Mouse (Mus musculus) spleen, adult 18-20 months (tissue): ENCODE data around the gene Tmem88b.
"Not testable (repeated sequence)": the region's sequence is repeated elsewhere in the genome, so short reads cannot be mapped to it uniquely, and the experiment has no call there.

Source experiments
- DNase-seq, 2 experiments: peaks; one replicate each; pipeline ENCODE4 v3.0.0; 2022; ENCODE audit warnings: mixed read lengths in 2 of 2

Gene Tmem88b

DNA sequence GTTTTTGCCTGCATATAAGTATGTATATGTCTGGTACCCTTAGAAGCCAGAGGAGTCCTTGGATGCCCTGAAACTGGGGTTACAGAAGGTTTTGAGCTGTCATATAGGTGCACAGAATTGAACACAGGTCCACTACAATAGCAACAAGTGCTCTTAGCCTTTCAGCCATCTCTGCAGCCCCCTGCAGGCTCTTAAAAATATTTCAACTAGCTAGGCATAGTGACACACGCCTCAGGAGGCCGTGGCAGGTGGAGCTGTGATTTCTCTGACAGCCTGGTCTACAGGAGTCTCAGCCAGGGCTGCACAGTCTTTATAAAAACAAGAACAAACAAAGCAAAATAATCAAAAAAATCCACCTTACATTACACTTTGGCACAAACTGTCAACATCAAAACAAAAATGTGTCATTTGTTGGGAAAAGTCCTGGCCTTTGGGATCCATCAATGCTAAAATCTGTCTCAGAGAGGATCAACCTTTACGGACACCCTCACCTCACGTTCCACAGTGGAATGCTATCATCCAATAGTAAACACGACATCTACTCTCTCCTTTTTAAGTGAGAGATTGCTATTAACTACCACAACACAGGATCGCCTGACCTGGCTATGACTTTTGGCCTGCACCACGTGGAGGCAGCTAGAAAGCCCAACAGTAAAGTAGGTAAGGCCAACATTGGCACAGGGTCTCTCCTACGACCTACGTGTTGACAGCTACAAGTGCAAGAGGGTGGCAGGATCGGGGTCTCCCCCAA, 25.6 kb downstream of the Tmem88b start:
- DNase-seq = no peak

DNA sequence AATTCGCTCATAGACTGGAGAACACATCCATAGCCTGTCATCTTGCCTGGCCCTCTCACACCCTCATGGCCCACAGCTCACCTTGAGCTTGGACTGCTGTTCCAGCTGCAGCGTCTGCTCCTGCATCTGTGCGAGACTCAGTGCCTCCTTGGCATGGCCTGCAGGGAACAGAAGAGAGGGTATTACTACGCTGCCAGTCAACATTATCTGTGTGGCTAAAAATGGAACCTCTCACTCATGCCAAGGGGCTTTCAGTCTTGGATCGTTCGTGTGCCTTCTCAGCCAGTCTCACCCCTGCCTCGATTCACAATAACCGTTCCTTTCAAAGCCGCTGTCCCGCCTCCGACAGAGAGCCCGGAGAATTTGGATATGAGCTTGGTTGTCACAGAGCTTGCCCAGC, 28.7 kb downstream of the Tmem88b start:
- no peak for DNase-seq

DNA sequence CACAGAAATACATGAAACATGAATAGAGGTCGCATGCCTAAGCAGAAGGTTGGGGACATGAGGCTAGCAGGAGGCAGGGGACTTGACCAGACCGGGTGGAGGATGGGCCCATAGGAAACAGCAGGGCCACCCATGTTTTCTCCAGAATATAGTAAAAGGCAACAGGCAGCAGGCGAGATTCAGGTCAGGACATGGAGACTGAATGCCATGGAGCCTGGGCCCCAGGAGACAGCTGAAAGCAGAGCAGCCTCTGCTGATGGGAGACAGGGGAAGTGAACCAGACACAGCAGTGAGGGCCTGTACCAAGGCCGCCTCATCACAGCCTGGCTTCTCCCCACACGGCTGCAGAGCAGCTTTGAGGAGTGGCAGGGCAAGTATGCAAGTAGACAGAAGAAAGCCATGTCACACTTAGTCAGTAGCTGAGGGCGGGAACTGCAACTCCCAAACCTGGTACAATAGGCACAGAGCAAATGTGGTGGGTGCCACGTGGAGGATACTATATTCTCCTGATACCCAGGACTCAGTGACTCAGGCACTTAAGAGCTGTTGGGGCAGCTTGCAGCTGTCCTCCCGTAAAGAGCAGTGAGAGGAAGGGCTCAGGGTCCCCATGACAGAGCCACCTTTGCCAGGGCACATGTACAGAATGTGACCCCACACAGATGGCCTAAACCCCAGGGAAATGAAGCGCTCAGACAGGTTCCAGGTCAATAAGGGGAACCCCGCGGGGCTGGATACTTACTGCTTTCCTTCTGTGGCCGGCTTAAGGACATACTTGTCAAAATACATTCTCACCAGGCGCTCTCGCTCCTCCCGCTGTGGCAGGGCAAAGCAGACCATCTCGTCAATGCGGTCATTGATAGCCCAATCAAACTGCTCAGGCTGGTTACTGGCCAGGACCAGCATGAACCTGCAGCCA, 38.8 kb downstream of the Tmem88b start:
- DNase-seq = no peak

DNA sequence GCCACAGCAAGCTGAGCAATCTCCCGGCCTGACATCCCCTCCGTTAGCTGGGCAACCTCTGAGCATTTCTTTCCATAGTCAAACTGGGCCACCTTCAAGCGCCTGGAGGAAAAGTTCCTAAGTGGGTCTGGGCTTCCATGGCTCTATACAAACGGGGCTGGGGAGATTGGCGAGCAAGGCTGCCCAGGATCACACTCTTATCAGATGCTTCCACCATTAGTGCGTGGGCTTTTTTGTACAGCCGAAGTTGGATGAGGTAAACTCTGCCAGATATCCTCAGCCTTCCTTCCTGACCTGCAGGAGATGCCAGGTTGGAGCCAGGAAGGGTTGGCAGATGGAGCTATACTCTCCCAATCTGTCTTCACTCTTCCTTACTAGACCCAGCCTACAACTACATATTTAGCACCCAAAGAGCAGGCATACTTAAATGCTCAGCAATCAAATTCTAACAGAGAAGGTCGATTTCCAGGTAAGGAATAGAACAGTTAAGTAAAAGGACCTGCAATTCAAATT, 39.6 kb downstream of the Tmem88b start:
- no peak for DNase-seq

DNA sequence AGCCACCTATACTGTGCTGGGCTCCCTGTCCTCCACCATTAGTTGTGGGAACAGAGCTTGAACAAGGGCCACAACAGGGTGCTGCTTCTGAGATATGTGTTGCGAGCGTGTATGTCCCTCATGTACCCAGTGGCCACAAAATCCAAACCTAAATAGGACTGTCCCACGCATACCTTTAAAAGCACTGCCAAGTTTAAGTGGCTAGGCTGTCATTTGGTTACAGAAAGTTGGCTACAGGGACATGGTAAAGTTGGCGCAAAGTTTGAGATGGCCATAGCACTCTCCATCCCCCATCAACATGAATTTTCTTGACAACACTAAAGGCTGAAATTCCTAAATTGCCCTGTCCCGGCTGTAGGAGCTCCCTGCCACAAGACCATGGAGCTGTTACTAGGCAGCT, 40.5 kb downstream of the Tmem88b start:
- no peak for DNase-seq

DNA sequence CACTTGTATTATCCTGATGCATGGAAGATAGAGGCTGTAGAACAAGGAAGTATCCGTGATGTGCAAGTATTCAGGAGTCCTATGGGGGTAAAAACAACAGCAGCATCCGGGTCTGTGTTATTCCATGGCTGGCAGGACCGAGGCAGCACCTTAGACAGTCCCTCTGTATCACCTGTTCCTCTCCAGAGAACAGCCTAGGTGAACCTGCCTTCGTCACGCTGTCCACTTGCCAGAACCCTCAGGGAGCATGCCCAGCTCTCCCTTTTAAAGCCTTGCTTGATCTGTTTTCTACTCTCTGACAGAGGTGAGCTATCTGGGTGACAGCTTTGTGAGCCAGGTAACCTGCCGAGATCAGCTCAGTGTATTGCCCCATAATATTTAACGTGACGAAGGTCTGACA, 41.2 kb downstream of the Tmem88b start:
- DNase-seq = no peak

DNA sequence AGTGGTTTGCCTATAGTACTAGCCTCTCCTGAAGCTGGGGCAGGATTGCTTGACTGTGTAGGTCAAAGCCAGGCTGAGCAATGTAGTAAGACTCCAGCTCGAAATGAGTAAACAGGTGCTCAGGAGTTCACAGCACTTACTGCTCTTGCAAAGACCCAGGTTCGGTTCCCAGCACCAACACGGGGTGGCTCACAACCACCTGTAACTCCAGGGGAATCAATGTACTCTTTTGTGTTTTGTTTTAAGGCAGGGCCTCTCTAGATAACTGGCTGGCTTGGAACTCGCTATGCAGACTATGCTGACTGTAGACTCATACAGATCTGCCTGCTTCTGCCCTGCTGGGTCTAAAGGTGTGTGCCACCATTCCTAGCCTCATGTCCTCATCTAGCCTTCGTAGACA, 43.0 kb downstream of the Tmem88b start:
- no peak for DNase-seq

DNA sequence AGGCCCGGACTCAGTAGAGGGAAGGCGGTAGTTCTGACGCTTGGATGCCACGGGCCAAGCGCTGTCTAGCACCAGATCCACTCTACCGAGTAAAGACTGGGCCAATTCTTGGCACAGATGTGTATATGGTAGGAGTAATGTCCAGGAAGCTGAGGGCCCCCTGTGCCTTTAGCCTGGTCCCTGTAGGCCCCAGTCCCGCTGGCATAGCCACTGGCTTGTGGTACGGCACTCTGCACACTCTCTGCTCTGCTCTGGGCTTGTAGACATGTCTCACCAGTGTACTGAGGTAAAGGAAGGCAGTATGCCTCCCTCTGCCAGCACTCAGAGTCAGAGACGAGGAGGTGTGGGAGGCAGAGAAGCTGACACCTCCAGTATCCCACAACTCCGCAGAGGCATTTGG, 45.0 kb downstream of the Tmem88b start:
- DNase-seq = not testable (repeated sequence)

DNA sequence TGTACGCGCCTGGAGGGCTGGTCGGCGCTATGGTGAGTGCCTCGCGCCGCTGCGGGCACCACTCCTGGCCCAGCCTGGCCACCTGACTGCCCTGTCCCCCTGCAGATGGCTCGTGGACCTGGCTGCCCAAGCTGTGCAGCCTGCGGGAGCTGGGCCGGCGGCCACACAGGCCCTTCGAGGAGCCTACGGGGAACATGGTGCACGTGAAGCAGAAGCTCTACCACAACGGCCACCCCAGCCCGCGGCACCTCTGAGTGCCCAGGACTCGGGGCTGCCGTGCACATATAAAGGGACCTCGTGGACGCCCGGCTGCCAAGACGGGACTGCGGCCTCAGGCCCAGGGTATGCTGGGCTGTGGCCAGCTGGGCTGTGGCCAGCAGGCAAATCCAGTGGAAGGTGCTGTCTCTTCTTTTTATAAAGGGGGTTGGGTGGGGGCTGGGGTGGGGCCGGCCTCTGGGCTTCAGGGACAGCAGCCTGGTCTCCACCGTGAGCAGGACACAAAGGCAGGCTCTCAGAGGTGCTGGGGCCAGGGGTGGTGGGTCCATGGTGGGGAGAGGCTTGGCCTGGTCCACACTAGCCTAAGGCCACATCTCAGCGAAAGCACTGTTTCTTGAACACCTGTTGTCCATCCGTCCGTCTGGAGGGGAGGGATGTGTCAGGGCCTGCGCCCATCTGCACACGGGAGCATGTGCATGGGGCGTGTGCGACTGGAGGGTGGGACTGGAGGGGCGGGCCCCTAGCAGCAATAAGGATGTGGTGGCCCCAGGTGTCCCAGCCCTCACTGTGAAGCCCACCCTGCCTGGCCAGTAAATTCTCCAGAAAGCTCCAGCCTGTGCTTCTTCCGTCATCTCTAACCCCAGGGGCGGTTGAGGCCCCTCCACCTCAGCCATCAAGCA, 45.7 kb downstream of the Tmem88b start:
- DNase-seq = no peak

DNA sequence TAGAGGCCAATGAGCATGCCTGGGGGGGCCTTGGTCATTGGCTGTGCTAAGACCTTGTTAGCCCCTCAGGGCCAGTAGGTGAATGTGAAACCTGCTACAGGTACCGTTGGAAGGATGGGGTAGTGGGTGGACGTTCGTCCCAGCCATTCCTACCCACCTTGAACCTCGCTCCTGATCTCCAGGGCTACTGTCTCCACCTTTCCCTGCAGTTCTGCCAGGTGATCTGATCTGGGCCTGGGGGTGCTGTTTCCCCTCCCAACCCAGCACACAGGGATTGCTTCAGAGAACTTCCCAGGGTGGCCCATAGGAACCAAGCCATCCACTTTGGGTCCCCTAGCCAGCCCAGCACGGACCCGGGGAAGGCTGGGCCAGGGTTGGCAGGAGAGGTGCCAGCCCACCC, 46.5 kb downstream of the Tmem88b start:
- no peak for DNase-seq

DNA sequence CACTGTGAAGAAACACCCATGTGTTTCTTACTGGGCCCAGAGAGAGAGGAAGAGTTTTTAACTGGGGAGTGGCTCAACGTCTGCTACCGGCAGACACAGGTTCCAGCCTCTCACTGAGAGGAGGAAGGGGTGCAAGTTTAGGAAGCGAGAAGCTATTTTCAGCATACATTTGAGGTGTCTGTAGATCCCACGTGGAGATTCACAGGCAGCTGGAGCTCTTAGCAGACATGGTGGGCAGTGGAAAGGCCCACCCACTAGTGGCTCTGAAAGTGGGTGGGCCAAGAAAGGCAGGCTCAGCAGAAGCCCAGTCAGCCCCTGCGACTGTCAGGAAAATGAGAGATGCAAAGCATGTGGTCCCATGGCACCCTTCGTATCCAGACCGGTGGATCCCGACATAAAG, 47.4 kb downstream of the Tmem88b start:
- no peak for DNase-seq

DNA sequence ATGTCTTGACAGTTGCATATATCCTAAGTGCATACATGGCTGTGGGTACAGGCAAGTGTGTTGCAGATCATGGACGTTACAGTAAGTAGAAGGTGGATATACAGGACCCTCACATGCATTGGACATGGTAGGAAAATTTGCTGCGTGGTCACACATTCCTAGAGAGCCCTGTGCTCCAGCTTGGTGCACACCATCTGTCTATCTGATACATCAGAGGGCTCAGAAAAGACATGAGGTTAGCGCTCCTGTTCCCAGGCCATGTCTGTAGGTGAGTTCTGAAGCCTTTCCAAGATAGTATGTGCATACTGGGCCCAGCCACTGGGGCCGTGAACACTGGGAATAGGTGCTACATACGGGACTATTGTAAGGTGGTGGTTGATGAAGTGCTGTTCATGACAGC, 49.3 kb downstream of the Tmem88b start:
- no peak for DNase-seq

DNA sequence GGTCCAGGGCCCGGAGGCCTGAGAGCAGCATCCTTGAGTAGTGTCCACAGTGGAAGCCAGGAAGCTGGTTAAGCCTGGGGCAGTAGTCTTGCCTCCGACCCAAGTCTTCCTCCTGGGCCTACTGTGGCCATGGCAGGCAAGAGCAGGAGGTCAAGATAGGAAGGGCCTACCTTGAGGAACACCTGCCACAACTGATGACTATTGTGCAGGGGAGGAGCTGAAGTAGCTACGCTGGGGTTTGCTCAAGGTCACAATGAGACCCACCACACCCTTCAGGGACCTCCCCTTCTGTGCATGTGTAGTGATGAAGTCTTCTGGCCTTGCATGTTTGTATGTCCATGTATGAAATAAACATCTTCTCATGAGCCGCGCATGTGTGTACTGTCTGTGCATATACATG, 49.9 kb downstream of the Tmem88b start:
- DNase-seq = no peak

DNA sequence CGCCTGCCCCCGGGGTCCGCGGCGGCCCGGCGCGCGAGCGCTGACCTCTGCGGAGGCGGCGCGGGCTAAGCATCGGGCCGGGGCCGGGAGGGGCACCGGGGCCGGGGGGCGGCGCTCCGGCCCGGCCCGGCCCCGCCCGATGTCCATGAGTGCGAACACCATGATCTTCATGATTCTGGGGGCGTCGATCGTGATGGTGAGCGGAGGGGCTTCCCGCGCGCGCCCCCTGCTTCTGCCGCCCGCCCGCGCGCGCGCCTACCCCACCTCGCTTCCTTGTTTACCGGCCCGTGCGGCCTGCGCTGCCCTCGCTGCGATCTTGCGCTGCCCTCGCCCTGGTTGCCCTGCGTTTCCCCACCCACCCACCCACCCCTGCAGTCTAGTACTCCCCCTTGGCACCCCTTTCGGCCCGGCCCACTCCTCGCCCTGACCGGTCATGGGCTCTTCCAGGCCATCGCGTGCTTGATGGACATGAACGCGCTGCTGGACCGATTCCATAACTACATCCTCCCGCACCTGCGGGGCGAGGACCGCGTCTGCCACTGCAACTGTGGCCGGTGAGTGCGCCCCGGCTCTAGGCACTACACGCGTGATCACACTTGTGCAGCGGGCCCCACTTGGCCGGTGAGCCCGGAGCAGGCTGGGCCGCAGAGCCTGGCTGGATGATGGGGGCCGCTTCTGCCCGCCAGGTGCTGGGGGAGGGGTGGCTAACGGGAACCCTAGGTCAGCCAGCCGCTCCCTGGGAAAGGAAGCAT, 50.5 kb downstream of the Tmem88b start:
- DNase-seq = peak; percentile 21 to 30

DNA sequence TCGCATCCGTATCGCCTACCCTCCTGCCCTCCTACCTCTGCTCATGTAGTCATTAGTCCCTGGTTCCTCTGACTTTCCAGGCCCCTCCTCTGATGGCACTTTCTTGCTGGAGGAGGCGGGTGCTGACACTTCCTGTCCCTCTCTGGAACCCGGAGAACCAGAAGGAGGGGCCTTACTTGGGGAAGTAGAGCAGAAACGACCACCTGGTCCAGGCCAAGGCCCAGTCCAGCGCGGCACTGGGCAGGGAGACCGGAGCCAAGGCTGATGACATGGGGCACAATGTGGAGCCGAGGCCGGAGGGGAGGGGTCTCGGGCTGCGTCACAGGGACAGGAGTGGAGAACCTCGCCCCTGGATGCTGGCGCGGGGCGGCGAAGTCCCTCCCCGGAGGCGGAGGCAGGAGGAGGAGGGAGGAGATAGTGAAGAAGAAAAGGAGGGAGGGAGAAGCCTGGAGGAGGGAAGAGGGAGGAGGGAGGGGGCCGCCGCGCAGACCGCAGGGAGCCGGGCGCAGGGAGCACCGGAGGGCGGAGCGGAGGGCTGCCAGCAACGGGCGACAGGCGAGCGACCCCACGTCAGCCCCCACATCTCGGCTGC, 51.2 kb downstream of the Tmem88b start, which contains the start of gene Tmem240:
Gene Tmem240, plus strand, starts transcription at position 451 of the 592 bp plus-strand sequence.
- peak; percentile 63 to 67 for DNase-seq

DNA sequence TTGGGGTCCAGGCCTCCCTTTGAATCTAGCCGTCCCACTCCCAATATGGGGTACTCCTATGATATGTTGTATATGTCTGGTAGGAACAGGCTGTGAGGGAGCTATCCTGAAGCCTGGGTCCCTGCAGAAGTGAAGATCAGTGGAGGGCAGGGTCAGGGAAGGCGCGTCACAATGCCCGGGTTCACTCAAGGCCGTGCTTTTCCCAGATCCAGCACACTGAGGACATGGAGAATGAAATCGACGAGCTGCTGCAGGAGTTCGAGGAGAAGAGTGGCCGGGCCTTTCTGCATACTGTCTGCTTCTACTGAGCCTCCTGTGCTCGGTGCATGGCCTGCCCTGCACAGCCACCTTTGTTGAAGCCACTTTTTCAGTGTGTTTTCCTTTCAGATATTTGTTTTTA, 52.4 kb downstream of the Tmem88b start:
- DNase-seq = no peak
